Mouse (Mus musculus): ENCODE data around the gene Slamf9. TPM values are rescaled to one million over a fixed set of nuclear protein-coding genes. Genes with fewer than 3 reads are reported as not detected.

Slamf9 gene
- polyA plus RNA-seq, 1 experiment: 5.5 TPM

DNA sequence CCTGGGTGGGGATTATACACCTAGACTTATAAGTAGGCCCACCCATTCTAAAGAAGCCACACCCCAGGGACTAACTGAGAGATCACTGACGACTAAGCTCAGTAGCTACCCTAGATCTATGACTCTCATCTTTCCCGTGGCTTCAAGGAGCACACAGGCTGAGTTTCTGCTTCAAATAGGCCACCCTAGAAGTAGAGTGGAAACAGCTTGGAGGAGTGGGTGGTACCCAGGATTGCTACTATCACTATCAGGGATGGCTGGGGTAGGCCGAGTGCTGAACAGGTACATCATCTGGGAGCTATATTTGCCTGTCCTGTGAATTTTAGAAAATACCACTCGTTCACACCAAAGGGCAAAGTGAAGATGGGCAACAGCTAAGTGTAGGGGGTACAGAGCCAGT, 12.7 kb downstream of the Slamf9 start:
- no peak for DNase-seq (ENCODE audit: low read depth in 1 of 2, low spot score in 2 of 2)
- TF ChIP-seq CTCF (IDR thresholded peaks at IDR 0.05; ENCODE audit: extremely low read depth, insufficient read depth, insufficient read length, insufficient replicate concordance) (no peak), POLR2A (IDR thresholded peaks at IDR 0.05; ENCODE audit: low read depth, low read length) (no peak)
- WGBS: 85% methylated on average over 4 of the region's 4 CpGs
- Histone ChIP-seq H3K36me3 (ENCODE audit: control insufficient read depth, insufficient read depth, low read length) (no peaks in the 10 kb centered on the region), H3K4me3 (ENCODE audit: extremely low read depth, insufficient read depth, insufficient read length) (no peak overlapping the region), H3K4me1 (ENCODE audit: control insufficient read depth, insufficient read depth, insufficient read length) (no peaks in the 10 kb centered on the region; the same call in 1 of the 2 replicates), H3K27me3 (ENCODE audit: control insufficient read depth, insufficient read depth, low read length) (no peaks in the 10 kb centered on the region), H3K27ac (ENCODE audit: insufficient read depth, low read length) (no peak overlapping the region)

GRCm38 (mm10) chr1:172488831-172489230, 13.7 kb downstream of the Slamf9 start:
- 81% methylated on average over 7 of the region's 7 CpGs for WGBS
- no peak for TF ChIP-seq POLR2A (IDR thresholded peaks at IDR 0.05; ENCODE audit: low read depth, low read length)
- no peak for TF ChIP-seq CTCF (IDR thresholded peaks at IDR 0.05; ENCODE audit: extremely low read depth, insufficient read depth, insufficient read length, insufficient replicate concordance)
- H3K27ac ChIP-seq (ENCODE audit: insufficient read depth, low read length): no peak overlapping the region
- no peaks in the 10 kb centered on the region for H3K36me3 ChIP-seq (ENCODE audit: control insufficient read depth, insufficient read depth, low read length)
- H3K4me3 ChIP-seq (ENCODE audit: extremely low read depth, insufficient read depth, insufficient read length): no peak overlapping the region
- H3K27me3 ChIP-seq (ENCODE audit: control insufficient read depth, insufficient read depth, low read length): no peaks in the 10 kb centered on the region
- DNase-seq (ENCODE audit: low read depth in 1 of 2, low spot score in 2 of 2): no peak
- no peaks in the 10 kb centered on the region; the same call in 1 of the 2 replicates for H3K4me1 ChIP-seq (ENCODE audit: control insufficient read depth, insufficient read depth, insufficient read length)

- Histone ChIP-seq H3K36me3 (ENCODE audit: control insufficient read depth, insufficient read depth, low read length) (no peaks in the 10 kb centered on the region), H3K27ac (ENCODE audit: insufficient read depth, low read length) (no peak overlapping the region), H3K4me1 (ENCODE audit: control insufficient read depth, insufficient read depth, insufficient read length) (no peaks in the 10 kb centered on the region; the same call in 1 of the 2 replicates), H3K27me3 (ENCODE audit: control insufficient read depth, insufficient read depth, low read length) (no peaks in the 10 kb centered on the region), H3K4me3 (ENCODE audit: extremely low read depth, insufficient read depth, insufficient read length) (no peak overlapping the region)
- no peak for TF ChIP-seq CTCF (IDR thresholded peaks at IDR 0.05; ENCODE audit: extremely low read depth, insufficient read depth, insufficient read length, insufficient replicate concordance)
- no peak for TF ChIP-seq POLR2A (IDR thresholded peaks at IDR 0.05; ENCODE audit: low read depth, low read length)
- DNase-seq (ENCODE audit: low read depth in 1 of 2, low spot score in 2 of 2): no peak
- WGBS: 71% methylated on average over 12 of the region's 12 CpGs
These were observed 14.6 kb downstream of the Slamf9 start for GRCm38 (mm10) chr1:172489585-172490250.

GRCm38 (mm10) chr1:172490261-172490661, 15.1 kb downstream of the Slamf9 start:
- Histone ChIP-seq H3K36me3 (ENCODE audit: control insufficient read depth, insufficient read depth, low read length) (no peaks in the 10 kb centered on the region), H3K4me3 (ENCODE audit: extremely low read depth, insufficient read depth, insufficient read length) (peak overlapping the region; percentile 40; the same call in 1 of the 2 replicates), H3K27me3 (ENCODE audit: control insufficient read depth, insufficient read depth, low read length) (no peaks in the 10 kb centered on the region), H3K27ac (ENCODE audit: insufficient read depth, low read length) (no peak overlapping the region), H3K4me1 (ENCODE audit: control insufficient read depth, insufficient read depth, insufficient read length) (no peaks in the 10 kb centered on the region; the same call in 1 of the 2 replicates)
- TF ChIP-seq POLR2A (IDR thresholded peaks at IDR 0.05; ENCODE audit: low read depth, low read length) (no peak), CTCF (IDR thresholded peaks at IDR 0.05; ENCODE audit: extremely low read depth, insufficient read depth, insufficient read length, insufficient replicate concordance) (peak; percentile 100)
- WGBS: 17% methylated on average over 10 of the region's 10 CpGs
- peak; percentile 25 to 80 for DNase-seq (ENCODE audit: low read depth in 1 of 2, low spot score in 2 of 2)

GRCm38 (mm10) chr1:172492047-172492446, 16.9 kb downstream of the Slamf9 start:
- Histone ChIP-seq H3K4me3 (ENCODE audit: extremely low read depth, insufficient read depth, insufficient read length) (no peak overlapping the region), H3K27me3 (ENCODE audit: control insufficient read depth, insufficient read depth, low read length) (no peaks in the 10 kb centered on the region)
- DNase-seq (ENCODE audit: low read depth in 1 of 2, low spot score in 2 of 2): no peak

GRCm38 (mm10) chr1:172493516-172493915, 18.4 kb downstream of the Slamf9 start:
- H3K4me1 ChIP-seq (ENCODE audit: control insufficient read depth, insufficient read depth, insufficient read length): no peaks in the 10 kb centered on the region; the same call in 1 of the 2 replicates
- TF ChIP-seq CTCF (IDR thresholded peaks at IDR 0.05; ENCODE audit: extremely low read depth, insufficient read depth, insufficient read length, insufficient replicate concordance) (no peak), POLR2A (IDR thresholded peaks at IDR 0.05; ENCODE audit: low read depth, low read length) (no peak)
- H3K27me3 ChIP-seq (ENCODE audit: control insufficient read depth, insufficient read depth, low read length): no peaks in the 10 kb centered on the region
- no peak for DNase-seq (ENCODE audit: low read depth in 1 of 2, low spot score in 2 of 2)
- no peaks in the 10 kb centered on the region for H3K36me3 ChIP-seq (ENCODE audit: control insufficient read depth, insufficient read depth, low read length)
- no peak overlapping the region for H3K27ac ChIP-seq (ENCODE audit: insufficient read depth, low read length)
- no peak overlapping the region for H3K4me3 ChIP-seq (ENCODE audit: extremely low read depth, insufficient read depth, insufficient read length)
- 49% methylated on average over 6 of the region's 6 CpGs for WGBS

More at GRCm38 (mm10) chr1:172492047-172492446, 16.9 kb downstream of the Slamf9 start:
- no peaks in the 10 kb centered on the region for H3K36me3 ChIP-seq (ENCODE audit: control insufficient read depth, insufficient read depth, low read length)
- no peaks in the 10 kb centered on the region; the same call in 1 of the 2 replicates for H3K4me1 ChIP-seq (ENCODE audit: control insufficient read depth, insufficient read depth, insufficient read length)
- no peak for TF ChIP-seq CTCF (IDR thresholded peaks at IDR 0.05; ENCODE audit: extremely low read depth, insufficient read depth, insufficient read length, insufficient replicate concordance)
- TF ChIP-seq POLR2A (IDR thresholded peaks at IDR 0.05; ENCODE audit: low read depth, low read length): no peak
- H3K27ac ChIP-seq (ENCODE audit: insufficient read depth, low read length): no peak overlapping the region
- 95% methylated on average over 8 of the region's 8 CpGs for WGBS

- Histone ChIP-seq H3K36me3 (ENCODE audit: control insufficient read depth, insufficient read depth, low read length) (no peaks in the 10 kb centered on the region), H3K4me3 (ENCODE audit: extremely low read depth, insufficient read depth, insufficient read length) (no peak overlapping the region), H3K27ac (ENCODE audit: insufficient read depth, low read length) (no peak overlapping the region), H3K4me1 (ENCODE audit: control insufficient read depth, insufficient read depth, insufficient read length) (no peaks in the 10 kb centered on the region; the same call in 1 of the 2 replicates), H3K27me3 (ENCODE audit: control insufficient read depth, insufficient read depth, low read length) (no peaks in the 10 kb centered on the region)
- TF ChIP-seq CTCF (IDR thresholded peaks at IDR 0.05; ENCODE audit: extremely low read depth, insufficient read depth, insufficient read length, insufficient replicate concordance) (no peak), POLR2A (IDR thresholded peaks at IDR 0.05; ENCODE audit: low read depth, low read length) (no peak)
- no peak for DNase-seq (ENCODE audit: low read depth in 1 of 2, low spot score in 2 of 2)
- WGBS: 88% methylated on average over 17 of the region's 17 CpGs
These were observed 20.9 kb downstream of the Slamf9 start for GRCm38 (mm10) chr1:172496030-172496429.

Data from spleen, adult 2 months (tissue).